Mouse (Mus musculus) embryonic facial prominence, embryonic 13.5 days (tissue): Measurements from ENCODE around the gene Rel. TPM values are rescaled to one million over a fixed set of nuclear protein-coding genes. Genes with fewer than 3 reads are reported as not detected.
"Not testable (repeated sequence)": the region's sequence is repeated elsewhere in the genome, so short reads cannot be mapped to it uniquely, and the experiment has no call there.

ENCODE experiments used
- ATAC-seq: fragments of 200-750 bp; cut with Nextera tagmentation; 2 replicates; pipeline ENCODE4 v1.8.0; 2017; ENCODE audit warnings: low read depth; ENCODE audit not compliant: insufficient number of reproducible peaks, insufficient read depth, low FRiP score, low TSS enrichment
- H3K27ac ChIP-seq: fragments of 300-500 bp; sonication (generic); 2 replicates; pipeline ENCODE4 v1.5.1; 2015; ENCODE audit warnings: moderate library complexity, mild to moderate bottlenecking, inconsistent platforms
- H3K27me3 ChIP-seq: fragments of 300-500 bp; sonication (generic); 2 replicates; pipeline ENCODE4 v1.6.1; 2015; ENCODE audit warnings: mild to moderate bottlenecking, inconsistent platforms
- H3K36me3 ChIP-seq: fragments of 300-500 bp; sonication (generic); 2 replicates; pipeline ENCODE4 v1.6.1; 2015; ENCODE audit warnings: mild to moderate bottlenecking, inconsistent platforms
- H3K4me1 ChIP-seq: fragments of 300-500 bp; sonication (generic); 2 replicates; pipeline ENCODE4 v1.6.1; 2015; ENCODE audit warnings: inconsistent platforms
- H3K4me2 ChIP-seq: fragments of 300-500 bp; sonication (generic); 2 replicates; pipeline ENCODE4 v1.6.1; 2015; ENCODE audit warnings: moderate library complexity, mild to moderate bottlenecking, inconsistent platforms
- H3K4me3 ChIP-seq: fragments of 300-500 bp; sonication (generic); 2 replicates; pipeline ENCODE4 v1.5.1; 2015; ENCODE audit warnings: mild to moderate bottlenecking, inconsistent platforms
- H3K9ac ChIP-seq: fragments of 300-500 bp; sonication (generic); 2 replicates; pipeline ENCODE4 v1.6.1; 2015; ENCODE audit warnings: mild to moderate bottlenecking, inconsistent platforms
- H3K9me3 ChIP-seq: fragments of 300-500 bp; sonication (generic); 2 replicates; pipeline ENCODE4 v1.6.1; 2016; ENCODE audit warnings: inconsistent platforms
- WGBS: fragments of 180-500 bp; shearing (Covaris S2); methylation state at CpG from one replicate; pipeline ENCODE4 v1.1.7; 2015; ENCODE audit warnings: mixed read lengths; 5-methylcytosine and 5-hydroxymethylcytosine counted together
- polyA plus RNA-seq: library from polyadenylated mRNA; unstranded; fragments of >200 nt; fragmentation: Nextera tagmentation; extraction: Ambion mirVana; gene quantifications from 2 replicates; pipeline ENCODE4 v1.2.1, GENCODE M21; 2015

The Rel gene
- polyA plus RNA-seq, 1 experiment from 2014 or later = 1.1 TPM

GRCm38 (mm10) chr11:23771507-23772097 is 832 bp upstream of the Rel start:
- H3K9ac ChIP-seq = peak overlapping the region; percentile 76
- H3K27ac ChIP-seq = peak overlapping the region; percentile 90
- no peak for ATAC-seq
- no peaks in the 10 kb centered on the region; the same call in 1 of the 2 replicates for H3K9me3 ChIP-seq
- peaks cover 18% of the 10 kb centered on the region for H3K27me3 ChIP-seq
- H3K4me1 ChIP-seq = 0 out of 2 replicates have a peak, but pooled peaks cover 3% of the 10 kb centered on the region
- 5% methylated on average over 21 of the region's 21 CpGs for WGBS
- peak overlapping the region; percentile 77 for H3K4me2 ChIP-seq
- peak overlapping the region; percentile 78 for H3K4me3 ChIP-seq
- no peaks in the 10 kb centered on the region for H3K36me3 ChIP-seq

GRCm38 (mm10) chr11:23770510-23770759 is 335 bp downstream of the Rel start:
- 0 out of 2 replicates have a peak, but pooled peaks cover 3% of the 10 kb centered on the region for H3K4me1 ChIP-seq
- peak overlapping the region; percentile 90 for H3K27ac ChIP-seq
- peaks cover 18% of the 10 kb centered on the region for H3K27me3 ChIP-seq
- H3K9ac ChIP-seq = peak overlapping the region; percentile 76
- no peak for ATAC-seq
- no peaks in the 10 kb centered on the region; the same call in 1 of the 2 replicates for H3K9me3 ChIP-seq
- peak overlapping the region; percentile 78 for H3K4me3 ChIP-seq
- no peaks in the 10 kb centered on the region for H3K36me3 ChIP-seq
- peak overlapping the region; percentile 77 for H3K4me2 ChIP-seq
- WGBS = under 1% methylated on average over 24 of the region's 24 CpGs

GRCm38 (mm10) chr11:23769686-23770509 is 872 bp downstream of the Rel start:
- Histone ChIP-seq H3K27ac (peak overlapping the region; percentile 90; the same call in 1 of the 2 replicates), H3K4me2 (peak overlapping the region; percentile 77), H3K27me3 (peaks cover 18% of the 10 kb centered on the region), H3K4me1 (0 out of 2 replicates have a peak, but pooled peaks cover 3% of the 10 kb centered on the region), H3K36me3 (no peaks in the 10 kb centered on the region), H3K9me3 (no peaks in the 10 kb centered on the region; the same call in 1 of the 2 replicates), H3K9ac (peak overlapping the region; percentile 76), H3K4me3 (peak overlapping the region; percentile 78)
- WGBS = under 1% methylated on average over 25 of the region's 25 CpGs
- no peak for ATAC-seq

- no peaks in the 10 kb centered on the region; the same call in 1 of the 2 replicates for H3K9me3 ChIP-seq
- no peak overlapping the region for H3K9ac ChIP-seq
- no peaks in the 10 kb centered on the region for H3K36me3 ChIP-seq
- no peak overlapping the region for H3K27ac ChIP-seq
- H3K4me3 ChIP-seq = no peak overlapping the region
- ATAC-seq = no peak
- 0 out of 2 replicates have a peak, but pooled peaks cover 3% of the 10 kb centered on the region for H3K4me1 ChIP-seq
- peaks cover 18% of the 10 kb centered on the region for H3K27me3 ChIP-seq
- H3K4me2 ChIP-seq = no peak overlapping the region
Observed at GRCm38 (mm10) chr11:23769033-23769432, 1.7 kb downstream of the Rel start.

GRCm38 (mm10) chr11:23767928-23768327 is 2.8 kb downstream of the Rel start:
- Histone ChIP-seq H3K27me3 (peaks cover 13% of the 10 kb centered on the region), H3K9ac (no peak overlapping the region), H3K27ac (no peak overlapping the region), H3K4me3 (no peak overlapping the region), H3K4me1 (0 out of 2 replicates have a peak, but pooled peaks cover 3% of the 10 kb centered on the region), H3K36me3 (no peaks in the 10 kb centered on the region), H3K4me2 (no peak overlapping the region), H3K9me3 (no peaks in the 10 kb centered on the region)
- 66% methylated on average over 1 of the region's 1 CpGs for WGBS
- ATAC-seq = no peak

GRCm38 (mm10) chr11:23767369-23767768 is 3.4 kb downstream of the Rel start:
- H3K9ac ChIP-seq, H3K4me1 ChIP-seq, H3K27ac ChIP-seq, H3K9me3 ChIP-seq, H3K4me3 ChIP-seq, H3K27me3 ChIP-seq, H3K36me3 ChIP-seq, H3K4me2 ChIP-seq, ATAC-seq: not testable (repeated sequence)
- WGBS = 88% methylated on average over 5 of the region's 5 CpGs

GRCm38 (mm10) chr11:23762635-23763034 is 8.1 kb downstream of the Rel start:
- Histone ChIP-seq H3K27me3 (no peaks in the 10 kb centered on the region), H3K4me1 (no peaks in the 10 kb centered on the region), H3K36me3 (no peaks in the 10 kb centered on the region), H3K27ac (no peak overlapping the region), H3K9me3 (no peaks in the 10 kb centered on the region), H3K4me2 (no peak overlapping the region), H3K4me3 (no peak overlapping the region), H3K9ac (no peak overlapping the region)
- WGBS = 93% methylated on average over 2 of the region's 2 CpGs
- ATAC-seq = no peak

GRCm38 (mm10) chr11:23758218-23758617 is 12.6 kb downstream of the Rel start:
- H3K4me3 ChIP-seq = no peak overlapping the region
- H3K36me3 ChIP-seq = no peaks in the 10 kb centered on the region
- no peak for ATAC-seq
- no peaks in the 10 kb centered on the region for H3K4me1 ChIP-seq
- H3K27me3 ChIP-seq = no peaks in the 10 kb centered on the region
- no peak overlapping the region for H3K4me2 ChIP-seq
- 89% methylated on average over 2 of the region's 2 CpGs for WGBS
- H3K9me3 ChIP-seq = no peaks in the 10 kb centered on the region
- H3K27ac ChIP-seq = no peak overlapping the region
- H3K9ac ChIP-seq = no peak overlapping the region

- no peak overlapping the region for H3K27ac ChIP-seq
- no peak overlapping the region for H3K4me3 ChIP-seq
- H3K4me1 ChIP-seq = no peaks in the 10 kb centered on the region
- H3K9ac ChIP-seq = no peak overlapping the region
- H3K4me2 ChIP-seq = no peak overlapping the region
- ATAC-seq = no peak
- no peaks in the 10 kb centered on the region for H3K36me3 ChIP-seq
- H3K27me3 ChIP-seq = no peaks in the 10 kb centered on the region
- H3K9me3 ChIP-seq = no peaks in the 10 kb centered on the region
Observed at GRCm38 (mm10) chr11:23754329-23754728, 16.4 kb downstream of the Rel start.

- Histone ChIP-seq H3K27ac (no peak overlapping the region), H3K36me3 (no peaks in the 10 kb centered on the region), H3K4me3 (no peak overlapping the region), H3K9me3 (no peaks in the 10 kb centered on the region), H3K9ac (no peak overlapping the region), H3K4me1 (no peaks in the 10 kb centered on the region), H3K27me3 (no peaks in the 10 kb centered on the region), H3K4me2 (no peak overlapping the region)
- 91% methylated on average over 1 of the region's 1 CpGs for WGBS
- no peak for ATAC-seq
Observed at GRCm38 (mm10) chr11:23753136-23753710, 17.5 kb downstream of the Rel start.

- no peak overlapping the region for H3K4me2 ChIP-seq
- no peak overlapping the region for H3K4me3 ChIP-seq
- H3K9ac ChIP-seq = no peak overlapping the region
- WGBS = 65% methylated on average over 4 of the region's 4 CpGs
- H3K36me3 ChIP-seq = 0 out of 2 replicates have a peak, but pooled peaks cover 5% of the 10 kb centered on the region
- no peak for ATAC-seq
- H3K27ac ChIP-seq = no peak overlapping the region
- H3K4me1 ChIP-seq = no peaks in the 10 kb centered on the region
- H3K27me3 ChIP-seq = no peaks in the 10 kb centered on the region
- H3K9me3 ChIP-seq = no peaks in the 10 kb centered on the region
Observed at GRCm38 (mm10) chr11:23746102-23746501, 24.7 kb downstream of the Rel start.

GRCm38 (mm10) chr11:23744352-23744751 is 26.4 kb downstream of the Rel start:
- ATAC-seq = no peak
- no peak overlapping the region for H3K4me3 ChIP-seq
- no peak overlapping the region for H3K9ac ChIP-seq
- 0 out of 2 replicates have a peak, but pooled peaks cover 5% of the 10 kb centered on the region for H3K36me3 ChIP-seq
- H3K27me3 ChIP-seq = no peaks in the 10 kb centered on the region
- no peak overlapping the region for H3K27ac ChIP-seq
- no peaks in the 10 kb centered on the region for H3K9me3 ChIP-seq
- 61% methylated on average over 3 of the region's 3 CpGs for WGBS
- no peak overlapping the region for H3K4me2 ChIP-seq
- H3K4me1 ChIP-seq = no peaks in the 10 kb centered on the region
